Mouse (Mus musculus): ENCODE results near the gene Olfr774. TPM values are rescaled to one million over a fixed set of nuclear protein-coding genes. Genes with fewer than 3 reads are reported as not detected.

Olfr774 gene
- polyA plus RNA-seq (2014; fragmentation: Illumina TruSeq; extraction: RNeasy Lipid Tissue Mini Kit (QIAGEN cat#74804)): not detected

GRCm38 (mm10) chr10:129235904-129236303, at the start of gene Olfr774:
TSS of gene Olfr774 (plus strand) at chr10:129236204.

GRCm38 (mm10) chr10:129187319-129187718, 48.7 kb upstream of the Olfr774 start, which contains the start of gene Olfr773:
TSS of gene Olfr773 (minus strand) at chr10:129187419.

GRCm38 (mm10) chr10:129248112-129248511, 12.1 kb downstream of the Olfr774 start, which contains the start of gene Olfr775:
TSS of gene Olfr775 (plus strand) at chr10:129248412.

GRCm38 (mm10) chr10:129258827-129259226, 22.8 kb downstream of the Olfr774 start, which contains the start of gene Olfr776:
TSS of gene Olfr776 (plus strand) at chr10:129259127.

GRCm38 (mm10) chr10:129271081-129271535, 35.1 kb downstream of the Olfr774 start, which contains the start of gene Olfr777:
TSS of gene Olfr777 (minus strand) at chr10:129271485.

Other genes with a start within 250 kb of the Olfr774 start
- not detected for gene Olfr9, start 246.8 kb upstream of the Olfr774 start, polyA plus RNA-seq (2014; fragmentation: Illumina TruSeq; extraction: RNeasy Lipid Tissue Mini Kit (QIAGEN cat#74804))
- not detected for gene Olfr763, start 225.4 kb upstream of the Olfr774 start, polyA plus RNA-seq (2014; fragmentation: Illumina TruSeq; extraction: RNeasy Lipid Tissue Mini Kit (QIAGEN cat#74804))
- not detected for gene Olfr764-ps1, start 196.3 kb upstream of the Olfr774 start, polyA plus RNA-seq (2014; fragmentation: Illumina TruSeq; extraction: RNeasy Lipid Tissue Mini Kit (QIAGEN cat#74804))
- not detected for gene Olfr765, start 186.2 kb upstream of the Olfr774 start, polyA plus RNA-seq (2014; fragmentation: Illumina TruSeq; extraction: RNeasy Lipid Tissue Mini Kit (QIAGEN cat#74804))
- gene Olfr766-ps1, start 167.2 kb upstream of the Olfr774 start, polyA plus RNA-seq (2014; fragmentation: Illumina TruSeq; extraction: RNeasy Lipid Tissue Mini Kit (QIAGEN cat#74804)): not detected
- not detected for gene Olfr767, start 153.3 kb upstream of the Olfr774 start, polyA plus RNA-seq (2014; fragmentation: Illumina TruSeq; extraction: RNeasy Lipid Tissue Mini Kit (QIAGEN cat#74804))
- gene Olfr768, start 136.8 kb upstream of the Olfr774 start, polyA plus RNA-seq (2014; fragmentation: Illumina TruSeq; extraction: RNeasy Lipid Tissue Mini Kit (QIAGEN cat#74804)): not detected
- gene Olfr769, start 118.3 kb upstream of the Olfr774 start, polyA plus RNA-seq (2014; fragmentation: Illumina TruSeq; extraction: RNeasy Lipid Tissue Mini Kit (QIAGEN cat#74804)): not detected
- not detected for gene Olfr770, start 97.2 kb upstream of the Olfr774 start, polyA plus RNA-seq (2014; fragmentation: Illumina TruSeq; extraction: RNeasy Lipid Tissue Mini Kit (QIAGEN cat#74804))
- not detected for gene Olfr771, start 71.5 kb upstream of the Olfr774 start, polyA plus RNA-seq (2014; fragmentation: Illumina TruSeq; extraction: RNeasy Lipid Tissue Mini Kit (QIAGEN cat#74804))
- not detected for gene Olfr772, start 58.3 kb upstream of the Olfr774 start, polyA plus RNA-seq (2014; fragmentation: Illumina TruSeq; extraction: RNeasy Lipid Tissue Mini Kit (QIAGEN cat#74804))
- gene Olfr773, start 48.8 kb upstream of the Olfr774 start, polyA plus RNA-seq (2014; fragmentation: Illumina TruSeq; extraction: RNeasy Lipid Tissue Mini Kit (QIAGEN cat#74804)): not detected
- not detected for gene Olfr775, start 12.2 kb downstream of the Olfr774 start, polyA plus RNA-seq (2014; fragmentation: Illumina TruSeq; extraction: RNeasy Lipid Tissue Mini Kit (QIAGEN cat#74804))
- gene Olfr776, start 22.9 kb downstream of the Olfr774 start, polyA plus RNA-seq (2014; fragmentation: Illumina TruSeq; extraction: RNeasy Lipid Tissue Mini Kit (QIAGEN cat#74804)): not detected
- not detected for gene Olfr777, start 35.3 kb downstream of the Olfr774 start, polyA plus RNA-seq (2014; fragmentation: Illumina TruSeq; extraction: RNeasy Lipid Tissue Mini Kit (QIAGEN cat#74804))
- not detected for gene Olfr780, start 81.9 kb downstream of the Olfr774 start, polyA plus RNA-seq (2014; fragmentation: Illumina TruSeq; extraction: RNeasy Lipid Tissue Mini Kit (QIAGEN cat#74804))
- gene Olfr781, start 92.7 kb downstream of the Olfr774 start, polyA plus RNA-seq (2014; fragmentation: Illumina TruSeq; extraction: RNeasy Lipid Tissue Mini Kit (QIAGEN cat#74804)): not detected
- gene Olfr782, start 112.6 kb downstream of the Olfr774 start, polyA plus RNA-seq (2014; fragmentation: Illumina TruSeq; extraction: RNeasy Lipid Tissue Mini Kit (QIAGEN cat#74804)): not detected
- gene Olfr784, start 147.9 kb downstream of the Olfr774 start, polyA plus RNA-seq (2014; fragmentation: Illumina TruSeq; extraction: RNeasy Lipid Tissue Mini Kit (QIAGEN cat#74804)): not detected
- not detected for gene Olfr785, start 169.2 kb downstream of the Olfr774 start, polyA plus RNA-seq (2014; fragmentation: Illumina TruSeq; extraction: RNeasy Lipid Tissue Mini Kit (QIAGEN cat#74804))
- not detected for gene Olfr786, start 191.1 kb downstream of the Olfr774 start, polyA plus RNA-seq (2014; fragmentation: Illumina TruSeq; extraction: RNeasy Lipid Tissue Mini Kit (QIAGEN cat#74804))
- gene Olfr787, start 225.7 kb downstream of the Olfr774 start, polyA plus RNA-seq (2014; fragmentation: Illumina TruSeq; extraction: RNeasy Lipid Tissue Mini Kit (QIAGEN cat#74804)): not detected
- not detected for gene Olfr788, start 234.8 kb downstream of the Olfr774 start, polyA plus RNA-seq (2014; fragmentation: Illumina TruSeq; extraction: RNeasy Lipid Tissue Mini Kit (QIAGEN cat#74804))
- not detected for gene Olfr789, start 248.5 kb downstream of the Olfr774 start, polyA plus RNA-seq (2014; fragmentation: Illumina TruSeq; extraction: RNeasy Lipid Tissue Mini Kit (QIAGEN cat#74804))